ENCODE assay signal across 13 mouse cellular contexts in the genomic region with DNA sequence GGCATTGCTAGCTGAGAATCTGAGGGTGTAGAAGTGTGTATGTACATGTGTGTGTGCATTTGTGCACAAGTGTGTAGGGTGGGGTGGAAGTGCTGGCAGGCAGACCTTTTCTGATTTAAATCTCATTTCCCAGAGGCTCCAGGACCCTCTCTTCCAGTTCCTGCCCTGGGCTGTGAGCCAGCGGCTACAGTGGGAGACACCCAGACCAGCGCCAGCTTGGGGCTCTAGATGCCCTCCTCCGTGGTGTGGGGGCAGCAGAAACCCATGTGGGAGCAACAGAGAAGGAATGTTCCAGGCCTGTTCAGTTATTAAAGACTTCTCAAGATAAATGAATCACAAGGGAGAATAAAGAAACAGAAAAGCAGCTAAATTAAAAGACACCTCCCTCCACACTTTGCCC.
"Had no signal": no experiment of that assay in that cellular context is flagged by ENCODE, and none has a peak within 500 bp of the region (broad histone marks: within the 10 kb centered on the region; RNA-seq: fewer than 3 reads in every experiment).

No protein-coding gene starts in this region.

- H3K4me1 ChIP-seq: midbrain, embryonic 15.5 days; neural tube, embryonic 12.5 days; stomach, embryonic 15.5 days had no signal

- H3K4me2 ChIP-seq: limb, embryonic 13.5 days; midbrain, embryonic 11.5 days; midbrain, embryonic 15.5 days; neural tube, embryonic 12.5 days; stomach, embryonic 15.5 days had no signal

- DNase-seq: kidney, adult 11 months; kidney, adult 9 months; left cerebral cortex, postnatal 4 days; right cerebral cortex, postnatal 14 days; thymus, postnatal 4 days had no signal

- ATAC-seq: midbrain, embryonic 15.5 days had no signal

- H3K27ac ChIP-seq: limb, embryonic 13.5 days; liver, embryonic 14.5 days; macrophage; midbrain, embryonic 15.5 days; neural tube, embryonic 12.5 days; stomach, embryonic 15.5 days had no signal

- H3K9me3 ChIP-seq: midbrain, embryonic 15.5 days; neural tube, embryonic 12.5 days; stomach, embryonic 15.5 days had no signal

- H3K4me3 ChIP-seq: limb, embryonic 13.5 days; megakaryocyte, embryonic 14.5 days; midbrain, embryonic 15.5 days; neural tube, embryonic 12.5 days; stomach, embryonic 15.5 days had no signal

- H3K36me3 ChIP-seq: limb, embryonic 13.5 days; midbrain, embryonic 15.5 days; neural tube, embryonic 12.5 days; stomach, embryonic 15.5 days had no signal

- H3K9ac ChIP-seq: limb, embryonic 13.5 days; liver, embryonic 14.5 days; midbrain, embryonic 15.5 days; neural tube, embryonic 12.5 days; stomach, embryonic 15.5 days had no signal

- H3K27me3 ChIP-seq: limb, embryonic 13.5 days; megakaryocyte, embryonic 14.5 days; midbrain, embryonic 15.5 days; neural tube, embryonic 12.5 days; stomach, embryonic 15.5 days had no signal
